Mouse (Mus musculus) left cerebral cortex, postnatal 14 days (tissue): ENCODE data around the gene Srek1. TPM values are rescaled to one million over a fixed set of nuclear protein-coding genes. Genes with fewer than 3 reads are reported as not detected.

Source experiments
- DNase-seq, 2 experiments: peaks; one replicate each; pipeline ENCODE4 v3.0.0; 2021 to 2022; ENCODE audit warnings: low spot score in 2 of 2, mixed read lengths in 1 of 2
- intact Hi-C: fragments of 180-260 bp; cut with DNase I; formaldehyde crosslinking; loops from one replicate; pipeline ENCODE4 v1.15.1; 2025
- long read RNA-seq, 2 experiments: library from polyadenylated mRNA; stranded (forward); transcript quantifications; one replicate each; pipeline ENCODE4 v2.0.0; 2021
- total RNA-seq, 2 experiments: library from RNA; stranded (reverse); gene quantifications; 2 replicates each; pipeline ENCODE4 v1.2.3; 2021

Srek1 gene
- total RNA-seq: 10 to 100 TPM; 73.6 to 75.1 TPM
- long read RNA-seq, experiment 1, transcript Srek1-201 (12 exons, 3,934 nt): major isoform, 14 of 25 reads
- long read RNA-seq, experiment 1, partial matches to known transcripts: 3 of 25 reads
- long read RNA-seq, experiment 1, other reads (novel, unspliced or antisense): 8 of 25 reads
- long read RNA-seq, experiment 2, transcript Srek1-201 (12 exons, 3,934 nt): major isoform, 14 of 24 reads
- long read RNA-seq, experiment 2, partial matches to known transcripts: 0 of 24 reads
- long read RNA-seq, experiment 2, other reads (novel, unspliced or antisense): 10 of 24 reads

DNA sequence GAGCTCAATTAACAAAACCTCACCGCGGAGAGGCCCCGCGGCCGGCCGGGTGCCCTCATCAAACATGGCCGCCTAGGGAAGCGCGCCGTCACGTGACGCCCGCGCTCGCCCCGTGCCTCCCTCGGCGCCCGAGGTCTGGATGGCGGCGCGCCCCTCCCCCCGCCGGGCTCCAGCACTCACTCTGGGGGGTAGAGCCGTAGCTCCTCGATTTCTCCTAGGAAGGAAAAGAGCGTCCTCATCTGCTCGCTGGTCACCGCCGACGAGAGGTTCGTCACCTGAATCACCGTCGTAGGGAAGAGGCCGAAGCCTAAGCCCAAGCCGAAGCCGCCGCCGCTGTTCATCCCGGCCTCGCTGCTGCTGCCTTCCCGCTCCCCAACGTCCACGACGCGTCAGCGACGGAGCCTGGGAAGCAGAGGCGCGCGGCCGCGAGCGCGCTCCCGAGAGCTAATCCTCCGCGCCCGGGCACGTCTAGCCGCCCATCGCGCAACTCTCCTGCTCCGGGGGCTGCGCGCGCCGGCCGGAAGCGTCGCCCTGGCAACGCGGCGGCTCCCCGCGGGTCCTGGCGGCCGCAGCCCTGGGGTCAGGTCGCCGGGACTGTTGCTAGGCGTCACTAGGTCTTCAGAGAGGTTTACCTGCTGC, at the start of gene Srek1:
Srek1 (minus strand) TSS at position 490 of the 639 bp plus-strand sequence.
- peak; percentile 95 to 97 for DNase-seq
- intact Hi-C loops: no loop called here

DNA sequence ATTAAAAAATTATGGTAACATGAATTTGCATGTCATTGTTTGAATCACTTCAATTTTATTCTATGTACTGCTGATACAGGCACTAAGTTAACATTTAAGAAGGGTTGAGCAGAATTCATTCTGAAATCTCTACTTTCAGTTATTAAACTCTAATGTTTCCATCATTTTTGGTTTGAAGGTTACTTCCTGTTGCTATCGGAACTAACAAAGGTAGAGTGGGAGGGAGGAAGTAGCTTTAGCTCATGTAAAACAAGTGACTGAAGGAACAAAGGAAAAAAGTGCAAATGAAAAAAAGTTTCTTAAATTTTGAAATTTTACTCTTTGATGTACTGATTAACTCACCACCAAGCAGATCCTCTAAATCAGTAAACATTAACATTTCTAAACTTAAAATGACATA, 47.9 kb upstream of the Srek1 start:
- intact Hi-C loops: no loop called here
- DNase-seq: no peak

DNA sequence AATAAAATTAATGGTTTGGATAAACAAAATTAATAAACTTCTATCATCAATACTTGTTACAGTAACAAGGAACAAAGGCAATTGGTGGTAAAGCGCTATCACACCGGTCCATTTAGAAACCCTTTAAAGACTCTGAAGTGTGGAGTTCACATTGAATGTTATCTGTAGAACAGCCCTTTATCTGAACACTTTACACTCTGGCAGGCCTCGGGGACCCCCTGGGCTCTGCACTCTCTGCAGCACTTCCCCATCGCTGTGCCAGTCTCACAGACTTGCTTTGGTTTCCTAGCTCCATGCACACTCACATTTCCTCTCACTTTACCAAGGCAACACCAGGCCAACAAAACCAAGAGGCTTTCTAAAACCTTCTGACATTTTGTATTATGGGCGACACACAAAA, 45.0 kb upstream of the Srek1 start:
- intact Hi-C loops: no loop called here
- DNase-seq: no peak

DNA sequence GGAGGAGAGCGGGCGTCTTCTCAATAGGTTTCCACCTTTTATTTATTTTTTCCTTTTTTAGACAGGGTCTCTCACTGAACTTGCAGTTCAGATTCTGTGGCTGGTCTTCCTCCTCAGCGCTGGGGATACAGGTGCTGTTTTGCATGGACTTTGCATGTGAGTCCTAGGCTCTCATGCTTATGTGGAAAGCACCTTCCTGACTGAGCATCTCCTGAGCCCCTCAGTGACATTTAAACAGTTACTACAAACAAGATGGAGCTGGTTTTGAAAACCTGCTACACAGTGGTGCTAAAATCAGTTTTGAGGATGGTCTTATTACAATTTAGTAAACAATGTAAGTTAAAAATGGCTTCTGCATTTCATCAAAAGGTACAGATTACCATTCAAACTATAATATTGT, 43.5 kb upstream of the Srek1 start:
- intact Hi-C loops: no loop called here
- DNase-seq: no peak

GRCm38 (mm10) chr13:103807464-103807863, 33.1 kb upstream of the Srek1 start:
- no peak for DNase-seq
- intact Hi-C loops: loop anchor here (10.0 kb wide), 2 partner anchors 117 to 217 kb away; partner anchors contain the start of gene Erbin

GRCm38 (mm10) chr13:103806210-103806851, 31.9 kb upstream of the Srek1 start:
- intact Hi-C loops: loop anchor here (10.0 kb wide), 2 partner anchors 118 to 218 kb away; partner anchors contain the start of gene Erbin
- DNase-seq: peak; percentile 67 to 79

GRCm38 (mm10) chr13:103803721-103804120, 29.3 kb upstream of the Srek1 start:
- DNase-seq: no peak
- intact Hi-C loops: loop anchor here (10.0 kb wide), 2 partner anchors 121 to 221 kb away; partner anchors contain the start of gene Erbin

- intact Hi-C loops: loop anchor here (10.0 kb wide), 2 partner anchors 124 to 224 kb away; partner anchors contain the start of gene Erbin
- no peak for DNase-seq
Observed at GRCm38 (mm10) chr13:103801021-103801420, 26.6 kb upstream of the Srek1 start.

GRCm38 (mm10) chr13:103794688-103795543, 20.5 kb upstream of the Srek1 start:
- intact Hi-C loops: no loop called here

DNA sequence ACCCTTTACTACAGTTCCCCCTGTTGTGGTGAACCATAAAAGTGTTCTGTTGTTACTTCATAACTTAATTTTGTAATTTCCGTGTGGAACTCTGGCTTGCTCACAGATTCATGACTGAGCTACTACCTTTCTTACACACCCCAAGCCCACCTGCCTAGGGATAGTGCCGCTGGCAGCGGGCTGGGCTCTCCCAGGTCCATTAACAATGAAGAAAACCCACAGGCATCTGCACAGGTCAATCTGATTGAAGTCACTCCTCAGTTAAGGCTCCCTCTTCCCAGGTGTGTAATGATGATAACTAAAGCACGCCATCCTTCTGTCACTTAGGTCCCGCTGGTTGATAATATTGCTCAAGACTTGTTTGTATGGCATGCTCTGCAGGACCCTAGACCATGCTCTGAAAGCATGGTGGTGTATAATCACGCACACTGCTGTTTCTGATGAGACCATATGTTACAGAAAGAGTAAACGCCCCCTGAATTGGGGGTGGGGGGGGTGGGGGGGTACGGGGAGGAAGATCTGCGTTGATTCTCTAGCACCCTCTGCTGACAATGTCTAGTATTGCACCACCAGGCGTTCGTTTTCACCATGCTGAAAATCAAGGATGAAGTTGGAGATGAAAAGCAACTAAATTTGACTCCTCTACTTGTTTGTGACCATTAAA, 5.6 kb upstream of the Srek1 start:
- intact Hi-C loops: loop anchor here (5.0 kb wide), 1 partner anchor 78 kb away; no protein-coding TSS in a partner anchor
- peak; percentile 40 to 64 for DNase-seq

More at GRCm38 (mm10) chr13:103794688-103795543, 20.5 kb upstream of the Srek1 start:
- DNase-seq: no peak

GRCm38 (mm10) chr13:103777126-103777525, 2.7 kb upstream of the Srek1 start:
- intact Hi-C loops: no loop called here
- DNase-seq: no peak

- no peak for DNase-seq
- intact Hi-C loops: no loop called here
Observed at GRCm38 (mm10) chr13:103773407-103774118, 845 bp downstream of the Srek1 start.

- intact Hi-C loops: no loop called here
- no peak for DNase-seq
Observed at GRCm38 (mm10) chr13:103772917-103773316, 1.5 kb downstream of the Srek1 start.

GRCm38 (mm10) chr13:103770821-103771220, 3.6 kb downstream of the Srek1 start:
- intact Hi-C loops: no loop called here
- no peak for DNase-seq

- no peak for DNase-seq
- intact Hi-C loops: no loop called here
Observed at GRCm38 (mm10) chr13:103767935-103768334, 6.5 kb downstream of the Srek1 start.

DNA sequence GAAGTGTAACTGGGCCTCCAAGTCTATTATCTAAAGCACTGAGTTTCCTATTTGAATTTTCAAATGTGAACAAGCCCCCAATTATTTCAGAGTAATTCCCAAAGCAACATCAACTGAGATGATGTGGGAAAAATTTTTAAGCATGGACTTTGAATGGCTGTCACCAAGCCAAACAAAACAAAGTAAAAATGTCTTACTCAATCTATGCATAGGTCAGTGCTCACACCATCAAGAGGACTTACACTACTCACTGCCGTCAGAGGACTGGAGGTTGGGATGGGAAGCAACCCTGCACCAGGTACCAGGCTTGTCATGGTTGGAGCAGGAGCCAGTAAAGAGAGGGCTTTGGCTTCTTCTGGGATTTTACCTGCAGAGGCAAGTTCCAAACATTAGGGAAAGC, 10.8 kb downstream of the Srek1 start:
- intact Hi-C loops: no loop called here
- DNase-seq: no peak

DNA sequence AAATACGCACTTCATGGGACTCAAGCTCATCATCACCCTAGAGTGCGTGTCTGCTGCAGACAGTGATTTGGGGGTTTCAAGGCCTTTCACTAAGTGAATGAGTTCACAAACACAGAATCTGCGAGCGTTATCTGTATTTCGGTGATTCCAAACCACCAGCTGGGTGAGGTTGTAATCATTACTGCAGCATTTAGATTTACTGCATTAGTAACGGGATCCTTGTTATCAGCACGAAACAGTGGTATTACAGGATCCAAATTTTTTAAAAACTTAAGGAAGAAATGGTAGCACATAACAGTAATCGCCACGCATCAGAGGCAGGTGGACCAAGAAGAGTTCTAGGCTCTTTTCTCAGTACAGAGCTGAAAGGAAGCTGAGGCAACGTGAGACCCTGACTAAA, 12.4 kb downstream of the Srek1 start:
- intact Hi-C loops: no loop called here
- no peak for DNase-seq

DNA sequence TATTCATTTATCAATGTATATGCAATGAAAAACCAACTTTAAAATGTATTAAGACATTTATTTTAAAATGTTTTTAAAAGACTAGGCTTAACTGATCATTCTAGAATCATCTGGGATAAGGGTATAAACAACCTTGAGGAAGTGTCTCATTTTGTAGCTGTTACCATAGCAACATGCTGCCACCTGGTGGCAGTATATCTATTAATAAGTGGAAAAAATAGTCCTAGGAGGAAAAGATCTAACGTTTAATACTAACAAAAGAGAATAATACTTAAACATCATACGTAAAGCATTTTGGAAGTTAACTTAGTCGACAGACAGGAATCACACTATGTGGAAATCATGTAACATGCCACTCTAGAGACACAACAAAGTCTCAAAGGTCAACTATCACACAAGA, 23.0 kb downstream of the Srek1 start:
- intact Hi-C loops: no loop called here
- peak in 1 of 2 experiments; percentile 40 for DNase-seq
